Mouse (Mus musculus): ENCODE results near the gene Reep1.

The Reep1 gene

DNA sequence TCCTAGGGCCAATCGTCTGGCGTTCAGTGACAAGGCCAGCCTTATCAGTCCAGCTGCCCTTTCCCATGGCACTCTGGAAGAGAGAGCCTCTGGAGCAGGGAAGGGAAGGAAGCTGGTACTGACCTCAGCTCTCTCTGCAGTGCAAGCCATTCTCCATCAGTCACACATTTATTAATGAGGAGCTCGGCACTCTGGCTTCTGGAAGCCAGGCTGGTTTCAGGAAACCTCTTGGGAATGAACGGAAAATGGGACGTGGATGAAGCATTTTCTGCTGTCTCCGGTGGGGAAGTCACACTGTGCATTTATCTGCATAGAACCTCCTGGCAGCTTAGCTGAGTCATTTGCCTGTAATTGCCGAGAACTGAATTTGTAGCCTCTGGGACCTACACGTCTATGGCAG is 29.8 kb downstream of the Reep1 start:
- no peak for DNase-seq (ENCODE audit: extremely low spot score)

DNA sequence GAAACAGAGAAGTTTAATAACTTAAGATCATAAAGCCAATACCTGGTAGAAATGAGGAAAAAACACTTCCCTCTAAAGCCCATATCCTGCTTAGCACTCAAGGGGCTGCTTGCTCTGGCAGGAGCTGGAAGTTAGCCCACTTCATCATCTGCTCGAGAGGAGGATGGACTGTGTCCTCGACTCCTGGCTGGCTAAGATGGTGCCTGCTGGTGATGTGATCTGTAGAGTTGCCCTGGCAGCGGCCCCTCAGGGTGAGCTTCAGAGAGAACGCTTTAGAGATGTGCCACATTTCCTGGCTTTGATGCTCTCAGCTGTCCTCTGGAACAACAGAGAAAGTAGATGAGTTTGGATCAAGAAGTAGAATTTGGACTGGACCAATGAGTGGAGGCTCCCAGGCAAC is 31.2 kb downstream of the Reep1 start:
- DNase-seq (ENCODE audit: extremely low spot score), result no peak

DNA sequence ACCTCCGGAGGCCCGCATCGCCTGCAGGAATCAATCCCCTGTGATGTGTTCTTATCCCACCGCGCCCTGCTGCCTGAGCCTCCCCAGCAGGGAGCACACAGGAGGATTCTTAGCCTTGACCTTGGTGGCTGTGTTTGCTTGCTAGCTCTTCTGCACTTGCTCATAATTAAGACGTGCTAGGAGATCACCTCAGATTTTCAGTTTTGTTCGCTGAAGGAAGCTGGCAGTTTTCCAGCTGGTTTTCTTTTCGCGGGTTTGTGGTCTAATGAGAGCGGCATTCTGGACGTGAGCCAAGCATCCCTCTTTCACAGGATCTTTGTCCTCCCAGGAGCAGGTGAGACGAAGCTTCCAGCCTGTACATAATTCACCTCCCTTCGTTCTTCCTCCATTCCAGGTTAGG is 33.6 kb downstream of the Reep1 start:
- DNase-seq (ENCODE audit: extremely low spot score), result no peak

DNA sequence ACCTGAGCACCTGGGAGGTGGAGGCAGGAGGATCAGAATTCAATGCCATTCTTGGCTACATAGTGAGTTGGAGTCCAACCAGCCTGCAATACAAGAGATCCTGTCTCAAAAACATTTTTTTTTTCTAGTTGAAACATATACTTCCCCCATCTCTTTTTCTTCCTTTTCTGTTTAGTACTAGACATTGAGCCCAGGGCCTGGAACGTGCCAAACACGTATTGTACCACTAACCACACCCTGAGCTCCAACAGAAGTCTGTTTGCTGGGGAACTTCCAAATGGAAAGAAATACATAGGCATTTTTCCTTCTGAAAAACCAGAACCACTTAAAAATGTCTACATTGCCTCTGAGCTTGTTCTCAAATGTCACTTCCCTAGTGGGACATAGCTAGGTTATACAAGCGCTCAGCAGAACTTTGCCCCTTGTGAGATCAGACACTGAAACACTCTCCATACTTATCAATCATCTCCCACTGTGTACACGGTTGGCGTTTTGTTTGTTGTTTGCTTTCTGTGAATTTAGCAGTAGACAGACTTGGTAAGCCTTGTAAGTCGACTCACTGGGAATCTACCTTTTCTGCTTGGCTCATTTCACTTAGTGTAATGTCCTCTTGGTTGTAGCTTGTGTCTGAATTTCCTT is 34.8 kb downstream of the Reep1 start:
- DNase-seq (ENCODE audit: extremely low spot score), result no peak

DNA sequence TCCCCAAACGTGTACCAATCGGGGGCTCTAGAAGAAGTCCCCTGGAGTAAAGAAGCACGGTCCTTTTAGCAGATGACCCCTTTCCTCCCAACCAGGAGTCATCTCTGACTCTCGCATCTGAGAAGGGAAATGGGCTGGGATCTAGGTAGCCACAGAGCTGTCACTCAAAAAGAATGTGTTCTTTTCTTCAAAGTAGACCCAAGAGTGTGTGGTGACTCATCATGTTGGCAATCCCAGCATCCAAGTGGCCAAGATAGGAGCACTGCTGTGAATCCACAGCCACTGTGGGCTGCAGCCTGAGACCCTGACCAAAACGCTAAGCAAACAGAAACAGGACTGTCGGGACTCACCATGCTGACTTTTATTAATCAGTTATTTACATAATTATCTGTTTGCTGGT is 37.6 kb downstream of the Reep1 start:
- DNase-seq (ENCODE audit: extremely low spot score), result no peak

DNA sequence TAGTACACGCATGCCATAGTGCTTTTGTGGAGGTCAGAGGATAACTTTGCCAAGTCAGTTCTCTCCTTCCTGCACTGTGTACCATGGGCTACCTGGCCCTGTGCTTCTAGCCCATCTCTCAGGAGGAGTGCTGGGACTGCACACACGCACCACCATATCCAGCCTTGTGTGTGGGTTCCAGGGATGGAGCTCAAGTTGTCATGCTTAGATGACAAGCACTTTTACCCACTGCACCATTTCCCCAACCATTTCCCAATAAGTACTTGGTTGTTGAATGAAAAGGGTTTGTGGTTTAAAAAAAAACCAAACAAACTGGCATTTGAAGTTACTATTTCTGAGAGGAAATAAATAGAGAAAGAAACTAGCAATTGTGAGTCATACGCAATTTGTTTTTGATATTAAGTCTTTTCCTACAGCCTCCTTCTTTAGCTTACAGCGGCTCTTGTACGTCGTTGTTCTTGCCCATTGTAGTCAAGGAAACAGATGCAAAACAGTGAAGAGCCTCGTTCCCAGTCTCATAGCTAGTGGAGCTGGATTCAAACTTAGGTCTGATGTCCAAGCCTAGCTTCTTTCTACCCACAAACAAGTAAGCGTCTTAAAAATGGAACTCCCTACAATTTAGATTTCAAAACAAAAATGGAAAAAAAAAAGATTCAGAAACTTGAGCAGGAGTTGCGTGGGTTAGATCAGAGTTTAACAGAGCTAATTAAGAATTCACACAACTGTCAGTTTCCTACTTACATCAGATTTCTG is 38.3 kb downstream of the Reep1 start:
- DNase-seq (ENCODE audit: extremely low spot score), result no peak

DNA sequence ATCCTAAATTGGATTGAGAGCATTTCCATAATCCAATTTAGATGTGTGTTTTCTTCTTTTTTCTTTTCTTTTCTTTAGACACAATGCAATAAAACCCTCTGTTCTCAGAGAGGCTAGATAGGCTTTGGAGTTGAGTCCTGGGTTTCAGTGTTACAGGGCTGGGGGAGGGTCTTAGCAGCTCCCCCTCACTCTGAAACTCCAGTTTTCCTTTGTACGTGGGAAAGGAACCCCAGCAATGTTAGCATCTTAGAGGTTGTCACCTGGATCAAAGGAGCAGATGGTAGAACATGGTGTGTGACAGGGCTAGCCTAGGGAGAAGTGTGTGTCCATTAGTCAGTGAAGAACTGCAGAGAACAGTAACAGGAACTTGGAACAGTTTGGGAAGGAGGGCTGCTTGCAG is 38.9 kb downstream of the Reep1 start:
- DNase-seq (ENCODE audit: extremely low spot score), result no peak

DNA sequence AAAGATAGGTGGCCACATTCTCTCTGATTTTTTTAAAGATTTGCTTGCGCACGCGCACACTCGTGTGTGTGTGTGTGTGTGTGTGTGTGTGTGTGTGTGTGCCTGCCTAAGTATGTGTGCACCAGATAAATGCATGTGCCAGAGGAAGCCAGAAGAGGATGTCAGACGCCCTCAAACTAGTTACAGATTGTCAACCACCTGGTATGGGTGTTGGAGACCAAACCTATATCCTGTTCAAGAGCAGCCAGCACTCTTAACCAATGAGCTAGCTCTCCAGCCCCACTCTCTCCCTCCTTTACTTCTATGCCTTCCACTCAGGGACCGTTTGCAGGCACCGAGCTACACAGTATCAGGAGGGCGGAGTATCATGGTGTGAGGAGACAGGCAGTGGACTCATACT is 39.5 kb downstream of the Reep1 start:
- no peak for DNase-seq (ENCODE audit: extremely low spot score)

DNA sequence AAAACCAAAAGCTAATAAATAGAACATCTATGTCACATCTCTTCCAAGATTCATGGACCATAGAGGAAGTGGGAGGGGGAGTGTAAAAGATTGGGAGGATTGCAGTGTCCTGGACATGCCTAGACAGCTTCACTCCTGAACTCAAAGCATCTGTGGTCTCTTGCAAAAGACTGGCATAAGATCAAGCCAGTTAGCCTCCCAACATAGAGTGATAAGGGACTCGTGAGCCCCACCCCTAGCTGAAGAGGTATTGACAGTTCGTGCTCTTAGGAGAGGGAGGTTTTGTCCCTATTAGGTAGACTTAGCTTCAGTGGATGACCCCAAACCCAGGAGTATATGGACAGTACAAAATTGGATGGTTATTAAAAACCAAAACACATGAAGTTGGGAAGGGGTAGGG is 44.2 kb downstream of the Reep1 start:
- DNase-seq (ENCODE audit: extremely low spot score), result no peak

DNA sequence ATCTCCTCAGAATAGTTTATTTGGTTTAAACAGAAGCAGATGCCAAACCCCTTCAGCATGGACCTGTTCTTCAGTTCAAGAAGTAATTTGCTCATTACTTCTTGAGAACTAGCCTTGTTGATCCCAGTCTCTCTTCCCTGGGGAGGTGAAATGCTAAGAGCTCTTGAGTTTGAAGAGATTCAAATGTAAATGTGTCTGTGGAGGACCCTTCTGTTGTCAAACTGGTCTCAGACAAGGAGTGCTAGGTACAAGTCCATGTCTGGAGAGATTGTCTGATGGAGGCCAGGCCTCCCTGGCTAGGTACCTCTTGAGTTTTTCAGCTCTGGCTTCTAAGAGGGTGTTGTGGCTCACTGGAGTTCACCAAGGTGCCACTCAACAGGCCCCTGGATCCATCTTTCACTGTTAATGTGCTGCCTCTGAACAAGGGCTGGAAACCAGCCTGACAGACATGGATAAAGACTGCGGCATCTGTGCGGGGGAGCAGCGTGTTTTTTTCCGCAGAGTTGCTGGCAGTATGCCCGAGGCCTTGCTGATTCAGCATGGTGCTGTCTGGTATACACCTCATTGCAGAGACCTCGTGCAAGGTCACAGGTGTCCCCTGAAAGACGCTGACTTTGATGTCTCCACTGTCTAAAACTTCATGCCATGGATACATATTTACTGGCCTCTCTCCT is 45.6 kb downstream of the Reep1 start:
- DNase-seq (ENCODE audit: extremely low spot score), result no peak

DNA sequence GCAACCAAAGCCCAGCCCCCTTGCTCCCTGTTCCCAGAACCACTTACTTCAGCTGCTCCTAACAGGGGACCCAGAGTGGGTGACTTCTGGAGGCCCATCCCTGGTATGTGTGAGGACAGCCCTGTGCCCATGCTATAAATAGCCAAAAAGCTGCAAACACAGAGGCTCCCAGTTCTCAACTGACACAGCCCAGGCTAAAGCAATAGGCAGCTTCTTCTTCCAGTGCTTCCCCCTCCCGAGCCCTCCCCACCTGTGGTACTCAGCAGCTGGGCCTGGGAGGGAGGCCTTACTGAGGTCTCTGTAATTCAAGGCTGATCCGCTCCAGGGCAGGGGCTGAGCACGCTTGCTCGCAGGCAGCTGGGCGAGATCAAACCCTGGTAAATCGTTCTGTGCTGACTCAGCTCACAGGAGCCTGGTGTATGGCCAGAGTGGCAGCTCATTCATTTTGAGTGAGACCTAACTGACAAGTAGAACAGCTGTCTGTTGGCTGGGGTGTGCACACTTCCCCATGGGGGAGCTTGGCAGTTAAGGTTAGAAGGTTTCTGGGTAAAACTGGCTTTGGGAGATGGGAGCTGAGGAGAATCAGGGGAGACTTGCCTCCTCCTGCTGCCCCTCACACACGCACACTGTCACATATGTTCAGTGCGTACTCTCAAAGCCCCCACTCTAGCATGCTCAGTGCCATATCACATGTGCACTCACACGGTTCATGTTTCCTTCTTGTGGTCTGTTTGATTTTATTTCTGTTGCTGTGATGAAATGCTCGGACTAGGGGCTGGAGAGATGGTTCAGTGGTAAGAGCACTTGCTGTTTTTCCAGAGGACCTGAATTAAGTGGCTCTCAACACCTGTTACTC is 49.9 kb downstream of the Reep1 start:
- peak; percentile 23 for DNase-seq (ENCODE audit: extremely low spot score)

DNA sequence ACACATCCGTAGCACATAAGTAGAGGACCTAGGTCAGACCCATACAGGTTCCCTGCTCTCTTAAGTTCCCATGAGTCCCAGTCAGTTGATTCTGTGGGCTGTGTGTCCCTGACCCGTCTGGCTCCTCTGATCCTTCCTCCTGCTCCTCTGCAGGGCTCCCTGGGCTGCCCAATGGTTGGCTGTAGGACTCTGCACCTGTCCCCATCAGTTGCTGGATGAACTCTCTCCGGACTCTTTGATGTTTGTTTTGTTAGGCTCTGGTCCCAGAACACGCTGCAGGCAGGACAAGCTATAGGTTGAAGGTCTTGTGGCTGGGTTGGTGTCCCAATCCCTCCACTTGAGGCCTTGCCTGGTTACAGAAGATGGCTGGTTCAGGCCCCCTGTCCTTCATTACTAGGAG is 51.4 kb downstream of the Reep1 start:
- DNase-seq (ENCODE audit: extremely low spot score), result no peak

DNA sequence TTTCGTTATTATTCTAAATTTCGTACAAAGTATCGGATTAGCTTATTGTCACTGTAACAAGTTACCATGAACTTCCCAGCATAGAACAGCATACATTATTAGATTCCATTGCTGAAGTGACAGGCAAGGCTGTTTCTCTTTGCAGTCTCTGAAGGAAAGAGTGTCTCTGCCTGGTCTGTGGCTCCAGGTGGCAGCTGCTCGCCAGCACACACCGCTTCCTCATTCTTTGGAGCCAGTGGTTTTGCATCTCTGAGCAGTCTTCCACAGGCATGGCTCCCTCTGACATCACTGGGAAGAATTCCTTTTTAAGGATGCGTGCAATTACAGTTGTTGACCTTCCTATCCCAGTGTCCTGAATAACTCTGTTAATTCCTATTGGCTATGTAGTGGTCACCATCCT is 52.7 kb downstream of the Reep1 start:
- no peak for DNase-seq (ENCODE audit: extremely low spot score)

DNA sequence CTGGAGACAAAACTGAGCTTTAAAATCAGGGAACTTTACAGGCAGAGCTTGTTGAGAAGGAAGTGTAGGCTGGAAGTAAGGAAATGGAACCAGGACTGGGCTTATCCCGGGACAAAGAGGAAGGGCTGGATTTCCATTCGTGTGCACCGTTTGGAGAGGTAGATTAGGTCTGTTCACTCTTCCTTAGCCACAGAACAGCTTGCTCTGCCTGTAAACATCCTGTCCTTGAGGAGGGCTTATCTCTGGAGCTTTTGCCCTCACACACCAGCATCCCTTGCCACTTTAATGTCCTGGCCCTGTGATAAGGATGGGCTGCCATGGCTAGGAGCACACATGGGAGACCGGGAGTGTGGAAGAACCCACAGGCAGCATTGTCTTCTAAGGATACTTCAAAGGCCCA is 60.4 kb downstream of the Reep1 start:
- DNase-seq (ENCODE audit: extremely low spot score), result no peak

DNA sequence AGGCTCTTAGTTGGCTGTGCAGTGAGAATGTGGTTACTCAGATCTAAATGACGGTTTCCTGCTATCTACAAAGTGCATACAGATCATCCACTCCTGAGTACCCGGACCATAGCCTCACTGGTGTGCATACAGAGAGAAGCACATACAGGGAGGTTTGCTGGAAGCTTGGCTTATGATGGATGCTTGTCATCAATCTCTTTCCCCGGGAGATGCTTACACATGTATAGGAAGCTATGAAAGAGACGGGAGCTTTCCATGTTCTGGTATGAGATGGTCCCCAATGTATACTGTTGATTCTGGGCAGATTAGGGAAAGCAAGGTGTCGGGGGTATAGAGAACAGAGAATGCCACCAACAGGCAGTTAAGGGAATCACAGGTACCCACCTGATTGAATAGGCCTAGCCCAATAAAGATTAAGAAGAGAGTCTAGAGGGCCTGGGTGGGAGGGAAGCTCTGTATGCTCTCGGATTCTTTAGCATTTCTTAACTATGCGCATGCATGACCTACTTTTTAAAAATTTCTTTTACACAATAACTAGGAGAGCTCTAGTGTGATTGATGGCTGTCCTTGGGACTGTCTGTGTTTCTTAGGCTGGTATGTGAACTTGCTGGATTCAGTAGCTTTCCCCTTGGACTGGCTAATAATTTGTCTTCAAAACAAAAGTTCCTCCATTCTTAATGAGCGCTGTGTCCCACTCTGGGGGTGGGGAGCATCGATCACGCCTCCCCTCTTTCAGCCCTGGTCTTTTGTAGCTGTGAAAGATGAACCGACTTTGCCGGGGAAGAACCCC is 62.7 kb downstream of the Reep1 start:
- DNase-seq (ENCODE audit: extremely low spot score), result no peak

DNA sequence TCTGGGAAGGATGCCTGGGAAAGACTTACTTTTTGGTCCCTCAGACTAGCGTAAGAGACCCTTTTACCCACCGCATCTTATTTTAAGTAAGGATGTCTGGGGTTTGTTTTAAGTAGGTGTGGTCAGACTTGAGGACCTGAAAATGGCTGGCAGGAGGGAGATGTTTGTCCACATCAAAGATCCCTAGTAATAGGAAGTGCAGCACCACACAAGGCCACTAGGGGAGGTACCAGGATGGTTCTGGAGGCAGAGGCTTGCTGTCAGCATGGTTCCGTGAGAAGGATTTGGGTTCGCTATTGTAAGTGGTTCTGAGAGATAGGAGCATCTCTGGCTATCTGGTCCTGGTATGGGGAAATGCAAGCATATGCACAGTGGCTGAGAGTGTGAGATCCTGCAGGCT is 63.5 kb downstream of the Reep1 start:
- DNase-seq (ENCODE audit: extremely low spot score), result no peak

DNA sequence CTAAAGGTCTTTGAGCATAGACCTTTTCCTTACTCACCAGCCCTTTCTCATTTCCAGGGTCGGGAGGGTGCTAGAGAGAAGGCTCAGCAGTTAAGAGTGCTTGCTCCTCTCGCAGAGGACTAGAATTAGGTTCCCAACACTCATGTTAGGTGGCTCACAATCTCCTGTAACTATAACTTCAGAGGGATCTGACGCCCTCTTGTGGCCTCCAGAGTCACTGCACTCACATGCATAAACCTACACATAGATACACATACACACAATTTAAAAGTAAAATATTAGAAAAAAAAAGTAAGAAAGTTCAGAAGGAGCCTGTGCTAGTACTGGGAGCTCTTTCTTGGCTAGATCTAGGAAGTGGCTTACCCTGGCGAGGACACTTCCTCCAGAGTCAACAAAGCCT is 63.9 kb downstream of the Reep1 start:
- DNase-seq (ENCODE audit: extremely low spot score), result no peak

DNA sequence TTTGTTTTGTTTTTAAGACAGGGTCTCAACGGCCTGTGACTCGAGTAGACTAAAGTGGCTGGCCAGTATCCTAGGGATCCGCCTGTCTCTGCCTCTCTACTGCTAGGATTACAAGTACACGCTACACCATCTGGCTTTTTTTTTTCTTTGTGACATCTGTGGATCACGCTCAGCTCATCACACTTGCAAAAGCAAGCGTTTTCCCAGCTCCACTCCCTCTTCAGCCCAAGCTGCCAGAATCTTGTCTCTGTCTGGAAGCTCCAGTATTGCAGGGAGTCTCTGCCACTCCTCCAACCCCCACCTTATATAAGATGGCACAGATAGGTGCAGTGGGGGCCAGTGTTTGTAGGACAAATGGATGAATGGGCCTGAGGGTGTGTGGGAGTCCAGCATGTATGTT is 64.8 kb downstream of the Reep1 start:
- DNase-seq (ENCODE audit: extremely low spot score), result no peak

DNA sequence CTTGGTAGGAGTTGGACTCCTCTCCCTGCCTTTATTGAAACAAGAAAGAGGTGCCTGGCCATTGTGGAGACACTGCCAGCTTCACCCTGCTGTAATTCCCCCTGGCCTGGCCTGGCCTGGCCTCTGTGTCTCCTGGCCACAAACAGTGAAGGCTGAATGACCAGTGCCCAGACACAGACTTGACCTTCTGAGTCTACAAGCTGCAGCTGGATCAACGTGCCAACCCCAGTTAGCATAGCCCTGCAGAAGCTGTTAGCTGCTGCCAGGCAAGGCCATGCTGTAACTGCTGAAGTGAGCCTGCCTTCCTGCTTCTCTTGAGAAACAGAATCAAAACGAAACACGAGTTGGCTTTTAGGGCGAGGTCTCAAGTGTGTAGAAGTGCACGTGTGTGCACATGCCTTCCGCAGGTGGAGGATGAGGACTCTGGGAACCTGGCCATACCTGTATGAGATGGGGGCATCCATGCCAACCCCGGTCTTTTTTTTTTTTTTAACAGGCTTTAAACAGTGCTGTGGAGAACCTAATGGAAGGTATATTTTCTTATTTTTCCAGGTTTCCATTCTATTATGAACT is 65.4 kb downstream of the Reep1 start:
- DNase-seq (ENCODE audit: extremely low spot score), result no peak

DNA sequence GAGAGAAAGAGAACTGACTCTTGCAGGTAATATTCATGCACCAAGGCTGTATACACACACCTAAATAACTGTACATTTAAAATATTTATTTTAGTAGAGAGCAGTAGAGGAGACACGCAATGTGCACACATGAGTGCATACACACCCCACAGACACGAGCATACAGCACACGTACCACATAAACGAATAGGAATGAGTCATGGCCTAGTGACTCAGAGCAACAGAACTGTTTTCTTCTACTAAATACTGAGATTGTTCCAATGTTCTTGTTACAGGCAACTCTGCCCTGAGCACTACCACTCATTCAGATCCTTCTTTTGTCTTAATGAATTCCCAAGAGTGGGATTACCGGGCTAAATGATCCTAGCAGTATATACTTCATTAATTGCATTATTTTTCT is 70.7 kb downstream of the Reep1 start:
- no peak for DNase-seq (ENCODE audit: extremely low spot score)

DNA sequence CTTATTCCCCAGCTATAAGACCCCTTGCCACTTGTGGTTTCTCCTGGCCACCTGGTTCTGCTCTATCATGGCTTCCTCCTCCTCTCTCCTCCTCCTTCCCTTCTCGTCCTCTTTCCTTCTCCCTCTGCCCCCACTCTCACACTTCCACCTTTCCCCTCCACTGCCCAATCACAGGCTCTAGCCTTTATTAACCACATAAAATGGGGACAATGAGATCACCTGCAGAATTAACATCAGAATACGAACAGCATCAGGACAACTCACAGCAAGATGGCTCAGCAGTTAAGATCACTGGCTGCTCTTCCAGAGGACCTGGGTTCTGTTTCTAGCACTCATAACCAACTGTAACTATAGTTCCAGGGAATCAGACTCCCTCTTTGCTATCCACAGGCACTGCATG is 72.5 kb downstream of the Reep1 start:
- no peak for DNase-seq (ENCODE audit: extremely low spot score)

Measured in embryo, embryonic 9.5 days (tissue).